Mouse (Mus musculus): Measurements from ENCODE around the gene Tubb2b. TPM values are rescaled to one million over a fixed set of nuclear protein-coding genes. Genes with fewer than 3 reads are reported as not detected.

Tubb2b gene
- 61.0 TPM for polyA plus RNA-seq (2021)

GRCm38 (mm10) chr13:34130226-34130731 lies at the start of gene Tubb2b:
Gene Tubb2b (minus strand): TSS chr13:34130466.
- ChIA-PET POLR2A (interaction anchor here (1.2 to 1.6 kb wide), 3 partner anchors 62 to 72 kb away, joined by 4 to 6 read pairs (median 5); no protein-coding TSS in a partner anchor), CTCF (interaction anchor here (0.6 kb wide), 1 partner anchor 91 kb away, joined by 3 read pairs; no protein-coding TSS in a partner anchor)
- ATAC-seq (peak; percentile 59), DNase-seq (ENCODE audit: low read depth, low spot score) (no peak)
- TF ChIP-seq CTCF (IDR thresholded peaks at IDR 0.05): no peak
- in situ Hi-C loops (cut with MboI; ENCODE audit: low pct_unique_long_range_greater_than_20kb): no loop called here
- H3K27me3 ChIP-seq: no peaks in the 10 kb centered on the region

DNA sequence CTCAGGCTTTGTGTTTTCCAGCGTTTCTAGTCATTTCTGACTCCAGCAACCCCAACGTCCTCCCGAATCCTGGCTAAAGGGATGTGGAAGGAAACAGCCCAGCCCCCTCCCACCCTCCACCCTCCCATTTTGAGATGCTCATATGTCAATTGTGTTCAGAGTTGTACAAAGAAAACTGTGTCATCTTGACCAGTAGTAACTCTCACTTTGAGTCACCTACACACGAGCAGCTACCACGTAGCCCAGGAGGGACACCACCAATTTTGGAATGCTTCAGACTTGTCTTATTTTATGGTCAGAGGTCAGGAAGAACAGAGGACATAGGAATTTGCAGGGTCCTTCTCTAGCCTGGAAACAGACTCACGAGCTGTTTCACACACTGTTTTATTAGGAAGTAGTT lies 43.8 kb upstream of the Tubb2b start:
- ATAC-seq: no peak

DNA sequence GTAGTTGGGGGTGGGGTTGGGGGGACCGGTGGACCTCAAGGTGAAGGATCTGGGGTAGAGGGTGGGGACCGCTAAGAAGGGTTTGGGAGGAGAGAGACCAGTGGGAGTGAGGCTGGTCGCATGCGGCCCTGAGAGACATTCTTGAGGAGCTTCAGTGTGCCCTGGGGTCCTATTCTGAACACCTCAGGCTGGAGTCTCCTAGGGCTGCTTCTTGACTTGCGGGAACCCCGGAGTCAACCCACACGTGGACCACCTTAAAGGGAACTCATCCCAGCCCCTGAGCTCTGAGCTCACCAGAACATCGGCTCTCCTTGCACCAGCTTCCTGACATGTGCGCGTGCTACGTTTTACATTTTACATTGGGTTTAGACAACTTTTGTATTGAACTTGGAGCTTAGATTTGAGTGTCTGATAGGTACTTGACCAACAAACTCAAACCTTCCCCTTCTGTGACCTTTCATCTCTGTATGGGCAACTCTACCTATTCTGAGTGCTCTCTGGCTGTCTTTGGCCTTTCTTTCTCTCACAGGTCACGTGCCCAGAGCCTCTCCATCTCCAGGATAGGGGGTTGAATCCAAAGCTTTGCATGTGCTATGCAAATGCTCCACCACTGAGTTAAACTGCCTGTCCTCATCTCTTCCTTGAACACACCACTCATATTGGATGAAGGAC lies 33.2 kb upstream of the Tubb2b start:
- DNase-seq (ENCODE audit: low read depth, low spot score): no peak
- in situ Hi-C loops (cut with MboI; ENCODE audit: low pct_unique_long_range_greater_than_20kb): no loop called here
- no peak for TF ChIP-seq CTCF (IDR thresholded peaks at IDR 0.05)
- POLR2A ChIA-PET: interaction anchor here (0.9 to 1.3 kb wide), 3 partner anchors 11 to 104 kb away, joined by 3 read pairs; no protein-coding TSS in a partner anchor
- no peaks in the 10 kb centered on the region for H3K27me3 ChIP-seq
- CTCF ChIA-PET: interaction anchor here (1.3 kb wide), 1 partner anchor 118 kb away, joined by 5 read pairs; no protein-coding TSS in a partner anchor
- peak; percentile 23 for ATAC-seq

More for the DNA sequence above, 43.8 kb upstream of the Tubb2b start:
- in situ Hi-C loops (cut with MboI; ENCODE audit: low pct_unique_long_range_greater_than_20kb): no loop called here
- ChIA-PET CTCF (no interaction called here), POLR2A (interaction anchor here (1.1 kb wide), 1 partner anchor 10 kb away, joined by 3 read pairs; no protein-coding TSS in a partner anchor)
- DNase-seq (ENCODE audit: low read depth, low spot score): no peak
- H3K27me3 ChIP-seq: no peaks in the 10 kb centered on the region
- TF ChIP-seq CTCF (IDR thresholded peaks at IDR 0.05): no peak

DNA sequence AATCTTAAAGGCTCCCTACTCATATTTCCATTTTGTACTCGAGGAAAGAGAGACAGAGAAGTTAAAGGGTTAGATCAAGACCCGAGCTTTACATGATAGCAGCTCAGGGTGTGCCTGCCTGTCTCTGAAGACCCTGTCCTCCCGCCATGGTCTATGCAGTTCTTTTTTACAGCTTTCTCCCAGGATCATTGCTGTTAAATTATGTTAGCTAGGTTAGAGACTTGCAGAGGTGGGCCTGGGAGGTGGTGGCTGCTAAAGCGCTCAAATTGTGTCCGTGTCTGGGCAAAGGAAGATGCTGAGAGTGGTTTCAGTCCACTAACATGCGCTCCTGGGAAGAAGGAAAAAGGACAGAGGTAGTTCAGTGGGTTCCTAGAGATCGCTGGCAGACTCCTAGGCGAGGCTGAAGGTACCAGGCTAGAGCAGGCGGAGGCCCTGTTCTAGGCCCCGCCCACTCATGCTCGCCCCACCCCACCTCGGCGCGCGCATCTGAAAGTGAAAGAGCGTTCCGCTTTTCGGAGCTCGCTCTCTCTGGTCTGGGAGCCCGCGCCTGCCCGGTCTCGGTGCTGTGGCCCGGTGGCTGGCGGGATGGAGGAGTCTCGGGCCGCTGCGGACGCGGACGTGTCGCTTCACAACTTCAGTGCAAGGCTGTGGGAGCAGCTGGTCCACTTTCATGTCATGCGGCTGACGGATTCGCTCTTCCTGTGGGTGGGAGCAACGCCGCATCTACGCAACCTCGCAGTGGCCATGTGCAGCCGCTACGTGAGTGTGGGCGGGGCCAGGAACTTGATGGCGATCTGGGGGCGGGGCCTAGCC lies 32.4 kb upstream of the Tubb2b start, which contains the start of gene Psmg4:
TSS of gene Psmg4 (plus strand) at position 474 of the 813 bp plus-strand sequence.
- TF ChIP-seq CTCF (IDR thresholded peaks at IDR 0.05): no peak
- ChIA-PET CTCF (interaction anchor here (1.2 to 1.3 kb wide), 2 partner anchors 117 to 167 kb away, joined by 3 to 5 read pairs; no protein-coding TSS in a partner anchor), POLR2A (interaction anchor here (0.8 to 1.3 kb wide), 3 partner anchors 13 to 126 kb away, joined by 3 read pairs; partner anchors contain the start of gene Bphl)
- in situ Hi-C loops (cut with MboI; ENCODE audit: low pct_unique_long_range_greater_than_20kb): no loop called here
- DNase-seq (ENCODE audit: low read depth, low spot score) (peak; percentile 47), ATAC-seq (peak; percentile 92)
- H3K27me3 ChIP-seq: no peaks in the 10 kb centered on the region

GRCm38 (mm10) chr13:34159926-34160325 lies 29.7 kb upstream of the Tubb2b start:
- no peak for DNase-seq (ENCODE audit: low read depth, low spot score)
- H3K27me3 ChIP-seq: no peaks in the 10 kb centered on the region
- no peak for ATAC-seq
- ChIA-PET POLR2A (no interaction called here), CTCF (interaction anchor here (1.8 kb wide), 1 partner anchor 24 kb away, joined by 3 read pairs; no protein-coding TSS in a partner anchor)
- in situ Hi-C loops (cut with MboI; ENCODE audit: low pct_unique_long_range_greater_than_20kb): loop anchor here (5.0 to 10.0 kb wide), 2 partner anchors 113 to 205 kb away; no protein-coding TSS in a partner anchor
- no peak for TF ChIP-seq CTCF (IDR thresholded peaks at IDR 0.05)

DNA sequence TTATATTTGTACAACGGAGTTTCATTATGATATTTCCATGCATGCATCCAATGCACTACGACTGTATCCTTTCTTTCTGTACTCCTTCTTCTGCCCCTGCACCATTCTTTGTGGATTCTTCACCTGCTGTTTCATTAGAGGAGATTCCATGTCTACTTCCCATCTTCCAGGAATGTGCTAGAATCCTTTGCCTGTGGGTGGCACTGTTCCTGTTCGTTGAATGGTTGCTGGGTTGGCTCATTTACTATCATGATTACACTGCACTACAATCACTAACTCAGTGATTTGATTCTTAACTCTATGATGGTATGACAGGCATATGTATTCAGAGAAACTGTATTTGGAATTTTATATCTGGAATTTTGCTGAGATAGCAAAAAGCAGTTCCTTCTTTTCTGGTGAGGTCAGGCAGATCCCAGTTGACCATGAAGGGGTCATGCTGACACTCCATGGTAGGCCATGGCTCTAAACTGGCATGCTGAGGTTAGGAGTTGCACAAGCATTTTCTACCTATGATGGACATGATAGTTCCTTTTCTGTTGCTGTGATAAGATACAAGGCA lies 27.4 kb upstream of the Tubb2b start:
- CTCF ChIA-PET: interaction anchor here (1.5 kb wide), 1 partner anchor 112 kb away, joined by 4 read pairs; no protein-coding TSS in a partner anchor
- POLR2A ChIA-PET: no interaction called here
- no peak for DNase-seq (ENCODE audit: low read depth, low spot score)
- H3K27me3 ChIP-seq: no peaks in the 10 kb centered on the region
- no peak for ATAC-seq
- no peak for TF ChIP-seq CTCF (IDR thresholded peaks at IDR 0.05)
- in situ Hi-C loops (cut with MboI; ENCODE audit: low pct_unique_long_range_greater_than_20kb): loop anchor here (5.0 to 10.0 kb wide), 2 partner anchors 110 to 203 kb away; no protein-coding TSS in a partner anchor

DNA sequence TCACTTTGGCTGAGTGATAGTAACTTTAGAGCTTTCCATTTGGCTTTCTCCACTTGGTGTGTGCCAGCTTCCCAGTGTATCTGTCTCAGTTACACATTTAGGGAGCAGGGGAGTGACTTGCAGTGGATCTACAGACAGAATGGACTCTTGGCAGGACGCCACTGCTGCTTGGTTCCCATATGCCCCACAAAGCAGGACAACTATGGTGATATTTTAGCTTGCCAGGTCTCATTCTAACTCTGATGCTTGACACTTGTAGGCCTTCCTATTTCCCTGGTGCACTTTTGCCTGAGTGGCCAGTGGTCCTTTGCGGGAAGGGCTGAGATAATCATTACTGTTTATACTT lies 26.5 kb upstream of the Tubb2b start:
- CTCF ChIA-PET: interaction anchor here (1.5 kb wide), 1 partner anchor 111 kb away, joined by 4 read pairs; no protein-coding TSS in a partner anchor
- DNase-seq (ENCODE audit: low read depth, low spot score) (no peak), ATAC-seq (no peak)
- POLR2A ChIA-PET: no interaction called here
- no peaks in the 10 kb centered on the region for H3K27me3 ChIP-seq
- TF ChIP-seq CTCF (IDR thresholded peaks at IDR 0.05): no peak
- in situ Hi-C loops (cut with MboI; ENCODE audit: low pct_unique_long_range_greater_than_20kb): loop anchor here (5.0 to 10.0 kb wide), 2 partner anchors 110 to 202 kb away; no protein-coding TSS in a partner anchor

DNA sequence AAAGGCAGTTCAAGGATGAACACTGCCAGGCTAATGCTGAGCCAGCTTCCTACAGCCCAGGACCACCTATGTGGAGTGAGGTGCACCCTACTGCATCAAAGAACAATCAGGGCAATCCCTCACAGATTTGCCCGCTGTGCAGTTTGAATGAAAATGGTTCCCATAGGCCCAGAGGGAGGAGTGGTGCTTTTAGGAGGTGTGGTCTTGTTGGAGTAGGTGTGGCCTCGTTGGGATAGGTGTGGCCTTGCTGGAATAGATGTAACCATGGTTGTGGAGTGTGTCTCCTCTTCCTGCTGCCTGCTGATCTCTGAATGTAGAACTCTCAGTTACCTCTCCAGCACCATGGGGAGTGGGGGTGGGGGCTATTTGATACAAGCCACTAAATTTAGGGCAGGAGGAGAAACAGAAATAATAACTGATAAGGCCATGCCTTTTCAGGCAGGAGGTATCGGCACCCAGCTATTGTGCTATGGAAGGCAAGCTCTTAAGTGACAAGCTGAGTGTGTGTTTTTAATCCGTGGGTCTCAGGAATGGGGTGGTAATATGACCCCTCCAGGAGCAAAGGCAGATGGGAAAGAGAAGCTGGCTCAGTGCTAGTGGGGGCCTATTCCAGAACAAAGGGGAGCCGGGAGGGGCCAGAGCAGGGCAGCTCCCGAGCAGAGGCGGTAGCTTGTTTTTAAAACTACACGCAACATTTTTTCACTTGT lies 26.0 kb upstream of the Tubb2b start:
- ChIA-PET POLR2A (no interaction called here), CTCF (interaction anchor here (0.8 to 1.5 kb wide), 2 partner anchors 108 to 110 kb away, joined by 3 to 4 read pairs; no protein-coding TSS in a partner anchor)
- no peak for TF ChIP-seq CTCF (IDR thresholded peaks at IDR 0.05)
- no peak for ATAC-seq
- in situ Hi-C loops (cut with MboI; ENCODE audit: low pct_unique_long_range_greater_than_20kb): loop anchor here (5.0 to 10.0 kb wide), 2 partner anchors 109 to 201 kb away; no protein-coding TSS in a partner anchor
- no peaks in the 10 kb centered on the region for H3K27me3 ChIP-seq
- no peak for DNase-seq (ENCODE audit: low read depth, low spot score)

GRCm38 (mm10) chr13:34154931-34155272 lies 24.6 kb upstream of the Tubb2b start:
- peak; percentile 57 for TF ChIP-seq CTCF (IDR thresholded peaks at IDR 0.05)
- in situ Hi-C loops (cut with MboI; ENCODE audit: low pct_unique_long_range_greater_than_20kb): loop anchor here (5.0 to 10.0 kb wide), 2 partner anchors 108 to 200 kb away; no protein-coding TSS in a partner anchor
- ChIA-PET POLR2A (no interaction called here), CTCF (interaction anchor here (1.0 to 2.2 kb wide), 5 partner anchors 105 to 198 kb away, joined by 3 to 24 read pairs (median 4); partner anchors contain the start of gene Bphl)
- no peaks in the 10 kb centered on the region for H3K27me3 ChIP-seq
- no peak for ATAC-seq
- DNase-seq (ENCODE audit: low read depth, low spot score): no peak

Data from Patski (cell line).